23 mouse cellular contexts compared by ENCODE assay signal in the genomic region with DNA sequence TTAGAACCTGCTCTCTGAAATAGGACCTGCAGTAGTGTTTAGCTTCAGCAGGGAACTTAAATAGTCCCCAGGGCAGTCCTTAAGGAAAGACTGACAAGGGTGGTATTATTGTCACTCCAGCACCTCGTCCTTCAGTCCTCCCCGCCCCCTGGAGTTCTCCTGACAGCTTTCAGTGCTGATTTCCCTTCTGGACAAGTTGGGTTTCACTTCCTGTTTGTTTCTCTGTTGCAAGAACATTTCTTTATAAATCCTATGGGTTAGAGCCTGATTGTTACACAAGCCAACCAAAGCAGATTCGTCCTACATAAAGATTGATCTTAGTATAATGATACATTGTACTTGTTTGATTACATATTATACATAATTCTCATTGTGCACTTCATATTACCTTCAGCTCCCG.
DNase-seq lines count a peak whose midpoint lies in the region; ATAC-seq and TF ChIP-seq lines count a peak whose summit lies in the region.
"Had no signal": no experiment of that assay in that cellular context is flagged by ENCODE, and none has a peak within 500 bp of the region (broad histone marks: within the 10 kb centered on the region; RNA-seq: fewer than 3 reads in every experiment).

No protein-coding gene starts in this region.

- H3K27ac ChIP-seq in lung, embryonic 14.5 days (ENCODE audit: low read depth): no peak overlapping the region
- H3K27ac ChIP-seq in lung, postnatal 0 days (ENCODE audit: low read length): no peak overlapping the region
- no peak overlapping the region for H3K27ac ChIP-seq in heart, embryonic 12.5 days (ENCODE audit: poor library complexity, severe bottlenecking)
- H3K27ac ChIP-seq: embryonic facial prominence, embryonic 12.5 days; embryonic facial prominence, embryonic 15.5 days; heart, adult 2 months; heart, embryonic 10.5 days; hindbrain, embryonic 10.5 days; hindbrain, embryonic 13.5 days; intestine, embryonic 15.5 days had no signal

- no peaks in the 10 kb centered on the region for H3K36me3 ChIP-seq in lung, embryonic 14.5 days (ENCODE audit: insufficient read depth)
- no peaks in the 10 kb centered on the region for H3K36me3 ChIP-seq in lung, postnatal 0 days (ENCODE audit: insufficient read depth, low read length)
- H3K36me3 ChIP-seq in heart, embryonic 12.5 days: no peaks in the 10 kb centered on the region
- H3K36me3 ChIP-seq: embryonic facial prominence, embryonic 12.5 days; embryonic facial prominence, embryonic 15.5 days; heart, embryonic 10.5 days; hindbrain, embryonic 10.5 days; hindbrain, embryonic 13.5 days; intestine, embryonic 15.5 days had no signal

- H3K4me1 ChIP-seq in lung, embryonic 14.5 days (ENCODE audit: insufficient read depth): no peaks in the 10 kb centered on the region
- H3K4me1 ChIP-seq in lung, postnatal 0 days (ENCODE audit: insufficient read depth, low read depth, low read length): no peaks in the 10 kb centered on the region
- H3K4me1 ChIP-seq in heart, embryonic 12.5 days (replicated peaks): no peaks in the 10 kb centered on the region
- H3K4me1 ChIP-seq: embryonic facial prominence, embryonic 12.5 days; embryonic facial prominence, embryonic 15.5 days; heart, embryonic 10.5 days; hindbrain, embryonic 13.5 days; intestine, embryonic 15.5 days had no signal

- ATAC-seq in lung, embryonic 14.5 days (ENCODE audit: insufficient read depth): no peak
- no peak for ATAC-seq in lung, postnatal 0 days
- 0 out of 2 replicates have a peak, but pooled peaks have one; percentile 32 for ATAC-seq in common myeloid progenitor, adult 5-6 weeks (replicated peaks; ENCODE audit: low read depth, poor library complexity, severe bottlenecking)
- peak; percentile 77 for ATAC-seq in megakaryocyte progenitor cell, adult 5-6 weeks (replicated peaks; ENCODE audit: poor library complexity)
- ATAC-seq in frontal cortex, adult (ENCODE audit: low TSS enrichment): no peak
- ATAC-seq in heart, embryonic 12.5 days (ENCODE audit: insufficient number of reproducible peaks, low FRiP score): no peak
- ATAC-seq: forebrain, embryonic 14.5 days; forebrain, postnatal 0 days; hindbrain, embryonic 16.5 days; intestine, embryonic 15.5 days had no signal

- TF ChIP-seq CTCF in lung, embryonic 14.5 days (IDR thresholded peaks at IDR 0.05; ENCODE audit: low read depth): no peak
- no peak for TF ChIP-seq CTCF in lung, postnatal 0 days (IDR thresholded peaks at IDR 0.05)

- H3K9me3 ChIP-seq in lung, embryonic 14.5 days (ENCODE audit: low read depth, low read length): no peaks in the 10 kb centered on the region
- no peaks in the 10 kb centered on the region for H3K9me3 ChIP-seq in lung, postnatal 0 days (ENCODE audit: low read length)
- H3K9me3 ChIP-seq in heart, embryonic 12.5 days (replicated peaks): peaks cover 3% of the 10 kb centered on the region
- H3K9me3 ChIP-seq: embryonic facial prominence, embryonic 12.5 days; embryonic facial prominence, embryonic 15.5 days; heart, embryonic 10.5 days; hindbrain, embryonic 10.5 days; hindbrain, embryonic 13.5 days; intestine, embryonic 15.5 days had no signal

- 48% methylated on average over 4 of the region's 4 CpGs for WGBS in lung, embryonic 14.5 days
- 48% methylated on average over 4 of the region's 4 CpGs for WGBS in lung, postnatal 0 days
- 58% methylated on average over 4 of the region's 4 CpGs for WGBS in heart, embryonic 12.5 days

- peak; percentile 5 for DNase-seq in lung, embryonic 14.5 days
- no peak for DNase-seq in lung, postnatal 0 days (ENCODE audit: low spot score)
- DNase-seq: adrenal gland, adult 2 months; adrenal gland, postnatal 14 days; B cell, adult 2 months; cerebellum, adult 18-20 months; cerebellum, adult 9-10 months; cerebellum, postnatal 14 days; forebrain, postnatal 0 days; gastrocnemius, postnatal 25 days had no signal

- no peak overlapping the region for H3K4me3 ChIP-seq in lung, embryonic 14.5 days (ENCODE audit: low read depth, low read length)
- no peak overlapping the region for H3K4me3 ChIP-seq in lung, postnatal 0 days (ENCODE audit: low read depth, low read length)
- no peak overlapping the region for H3K4me3 ChIP-seq in heart, embryonic 12.5 days
- H3K4me3 ChIP-seq: embryonic facial prominence, embryonic 12.5 days; embryonic facial prominence, embryonic 15.5 days; heart, adult 2 months; heart, embryonic 10.5 days; hindbrain, embryonic 10.5 days; hindbrain, embryonic 13.5 days; intestine, embryonic 15.5 days had no signal

- TF ChIP-seq EP300 in lung, postnatal 0 days (IDR thresholded peaks at IDR 0.05): no peak

- H3K9ac ChIP-seq in lung, embryonic 14.5 days: no peak overlapping the region
- H3K9ac ChIP-seq in lung, postnatal 0 days (replicated peaks; ENCODE audit: low read depth): no peak overlapping the region
- H3K9ac ChIP-seq in heart, embryonic 12.5 days: no peak overlapping the region
- H3K9ac ChIP-seq: embryonic facial prominence, embryonic 12.5 days; embryonic facial prominence, embryonic 15.5 days; forebrain, postnatal 0 days; hindbrain, embryonic 13.5 days; intestine, embryonic 15.5 days had no signal

- no peaks in the 10 kb centered on the region for H3K27me3 ChIP-seq in lung, embryonic 14.5 days (ENCODE audit: insufficient read depth, low read length)
- no peaks in the 10 kb centered on the region for H3K27me3 ChIP-seq in lung, postnatal 0 days (replicated peaks; ENCODE audit: insufficient read depth, low read length)
- H3K27me3 ChIP-seq in heart, embryonic 12.5 days (replicated peaks): no peaks in the 10 kb centered on the region
- H3K27me3 ChIP-seq: embryonic facial prominence, embryonic 12.5 days; embryonic facial prominence, embryonic 15.5 days; hindbrain, embryonic 13.5 days; intestine, embryonic 15.5 days had no signal

- H3K4me2 ChIP-seq in lung, embryonic 14.5 days: no peak overlapping the region
- no peak overlapping the region for H3K4me2 ChIP-seq in lung, postnatal 0 days (replicated peaks; ENCODE audit: low read depth, low read length)
- no peak overlapping the region for H3K4me2 ChIP-seq in heart, embryonic 12.5 days
- H3K4me2 ChIP-seq: embryonic facial prominence, embryonic 12.5 days; embryonic facial prominence, embryonic 15.5 days; hindbrain, embryonic 13.5 days; intestine, embryonic 15.5 days had no signal

Comparison
In these comparisons a context has a peak if more than half of its experiments do, and no peak if none do; other contexts are left out.
1. ATAC-seq: peak in common myeloid progenitor, adult 5-6 weeks (single experiment) and megakaryocyte progenitor cell, adult 5-6 weeks (single experiment); none in lung, embryonic 14.5 days (single experiment), lung, postnatal 0 days (single experiment), frontal cortex, adult (single experiment) and heart, embryonic 12.5 days (single experiment).